In genomic region chr13:44503257-44503950, GRCm38 (mm10) we compare ENCODE assay signal across 16 mouse cellular contexts.
A peak's percentile ranks its signal among the peaks of the same experiment; 100 is the strongest.
DNase-seq lines count a peak whose midpoint lies in the region; ATAC-seq and TF ChIP-seq lines count a peak whose summit lies in the region.
"Had no signal": no experiment of that assay in that cellular context is flagged by ENCODE, and none has a peak within 500 bp of the region (broad histone marks: within the 10 kb centered on the region; RNA-seq: fewer than 3 reads in every experiment).

No protein-coding gene starts in this region.

- peak overlapping the region; percentile 37 for H3K27ac ChIP-seq in heart, embryonic 16.5 days (ENCODE audit: low read length)
- peak overlapping the region; percentile 76; the same call in 1 of the 2 replicates for H3K27ac ChIP-seq in kidney, adult 2 months (ENCODE audit: insufficient read depth, low read depth, low read length)
- H3K27ac ChIP-seq in limb, embryonic 11.5 days (replicated peaks; ENCODE audit: low read depth, low read length) = no peak overlapping the region
- H3K27ac ChIP-seq: embryonic facial prominence, embryonic 13.5 days; forebrain, embryonic 15.5 days; hindbrain, embryonic 10.5 days; layer of hippocampus, adult 2 months; limb, embryonic 13.5 days had no signal

- 77% methylated on average over 15 of the region's 15 CpGs for WGBS in heart, embryonic 16.5 days
- 63% methylated on average over 15 of the region's 15 CpGs for WGBS in kidney, adult 2 months
- WGBS in limb, embryonic 11.5 days = 49% methylated on average over 15 of the region's 15 CpGs

- no peak for TF ChIP-seq POLR2A in kidney, adult 2 months (IDR thresholded peaks at IDR 0.05; ENCODE audit: low read depth, low read length)

- H3K27me3 ChIP-seq in heart, embryonic 16.5 days (ENCODE audit: control insufficient read depth, insufficient read depth, low read length) = no peaks in the 10 kb centered on the region
- H3K27me3 ChIP-seq in kidney, adult 2 months (replicated peaks; ENCODE audit: control insufficient read depth, insufficient read depth, low read length) = no peaks in the 10 kb centered on the region
- H3K27me3 ChIP-seq in limb, embryonic 11.5 days (ENCODE audit: control insufficient read depth, insufficient read depth, low read length) = no peaks in the 10 kb centered on the region
- H3K27me3 ChIP-seq: embryonic facial prominence, embryonic 13.5 days; forebrain, embryonic 15.5 days; limb, embryonic 13.5 days had no signal

- H3K4me1 ChIP-seq in heart, embryonic 16.5 days (ENCODE audit: control insufficient read depth, insufficient read depth, low read length) = peaks cover 19% of the 10 kb centered on the region
- peaks cover 14% of the 10 kb centered on the region for H3K4me1 ChIP-seq in kidney, adult 2 months (ENCODE audit: control insufficient read depth, insufficient read depth, low read length)
- H3K4me1 ChIP-seq in limb, embryonic 11.5 days (ENCODE audit: control insufficient read depth, insufficient read depth, low read length) = 0 out of 2 replicates have a peak, but pooled peaks cover 10% of the 10 kb centered on the region

- H3K4me2 ChIP-seq in heart, embryonic 16.5 days (ENCODE audit: low read depth, low read length) = no peak overlapping the region
- H3K4me2 ChIP-seq in limb, embryonic 11.5 days (ENCODE audit: low read depth, severe bottlenecking) = no peak overlapping the region
- H3K4me2 ChIP-seq: embryonic facial prominence, embryonic 13.5 days; forebrain, embryonic 15.5 days; limb, embryonic 13.5 days had no signal

- H3K9me3 ChIP-seq in heart, embryonic 16.5 days (replicated peaks; ENCODE audit: control insufficient read depth, low read length) = no peaks in the 10 kb centered on the region
- H3K9me3 ChIP-seq in limb, embryonic 11.5 days (ENCODE audit: control insufficient read depth, low read length) = no peaks in the 10 kb centered on the region
- H3K9me3 ChIP-seq: embryonic facial prominence, embryonic 13.5 days; forebrain, embryonic 15.5 days; hindbrain, embryonic 10.5 days; limb, embryonic 13.5 days had no signal

- no peak for TF ChIP-seq CTCF in kidney, adult 2 months (conservative IDR thresholded peaks at IDR 0.05; ENCODE audit: insufficient read depth, insufficient read length, low read depth, low read length)

- H3K9ac ChIP-seq in heart, embryonic 16.5 days (ENCODE audit: low read length) = no peak overlapping the region
- H3K9ac ChIP-seq in limb, embryonic 11.5 days (ENCODE audit: low read length) = no peak overlapping the region
- H3K9ac ChIP-seq: embryonic facial prominence, embryonic 13.5 days; forebrain, embryonic 15.5 days; limb, embryonic 13.5 days had no signal

- H3K4me3 ChIP-seq in heart, embryonic 16.5 days (ENCODE audit: low read length) = no peak overlapping the region
- no peak overlapping the region for H3K4me3 ChIP-seq in kidney, adult 2 months (ENCODE audit: insufficient read depth, low read depth, low read length)
- no peak overlapping the region for H3K4me3 ChIP-seq in limb, embryonic 11.5 days (ENCODE audit: low read depth, low read length)
- H3K4me3 ChIP-seq: embryonic facial prominence, embryonic 13.5 days; forebrain, embryonic 15.5 days; hindbrain, embryonic 10.5 days; layer of hippocampus, adult 2 months; limb, embryonic 13.5 days; myocyte had no signal

- DNase-seq in heart, adult 11 months = no peak
- peak; percentile 28 for DNase-seq in MN1 (ENCODE audit: low spot score)
- peak; percentile 69 for DNase-seq in kidney, adult 2 months
- peak; percentile 55 for DNase-seq in limb, embryonic 11.5 days (ENCODE audit: low spot score)
- no peak for DNase-seq in cerebellum, postnatal 4 days (ENCODE audit: low spot score in 2 of 2)
- DNase-seq in adrenal gland, postnatal 25 days = no peak
- DNase-seq in layer of hippocampus, postnatal 10 days (ENCODE audit: low spot score in 2 of 2) = no peak
- DNase-seq: spleen, adult 18-20 months; thymus, postnatal 25 days had no signal

- no peak for ATAC-seq in heart, embryonic 16.5 days (replicated peaks; ENCODE audit: extremely low read depth, insufficient read depth, low FRiP score)
- ATAC-seq in limb, embryonic 11.5 days (ENCODE audit: insufficient number of reproducible peaks, low FRiP score, low TSS enrichment, low read depth) = no peak
- ATAC-seq: forebrain, embryonic 15.5 days had no signal

- no peaks in the 10 kb centered on the region for H3K36me3 ChIP-seq in heart, embryonic 16.5 days (ENCODE audit: control insufficient read depth, insufficient read depth)
- H3K36me3 ChIP-seq in kidney, adult 2 months (ENCODE audit: control insufficient read depth, insufficient read depth, low read length) = no peaks in the 10 kb centered on the region
- no peaks in the 10 kb centered on the region for H3K36me3 ChIP-seq in limb, embryonic 11.5 days (ENCODE audit: control insufficient read depth, insufficient read depth, low read length)
- H3K36me3 ChIP-seq: embryonic facial prominence, embryonic 13.5 days; forebrain, embryonic 15.5 days; hindbrain, embryonic 10.5 days; limb, embryonic 13.5 days had no signal

Comparison
In these comparisons a context has a peak if more than half of its experiments do, and no peak if none do; other contexts are left out.
1. DNase-seq: peak in MN1 (single experiment), kidney, adult 2 months (single experiment) and limb, embryonic 11.5 days (single experiment); none in heart, adult 11 months (single experiment), cerebellum, postnatal 4 days (0 of 2), adrenal gland, postnatal 25 days (single experiment) and layer of hippocampus, postnatal 10 days (0 of 2).